Mouse (Mus musculus) forebrain, postnatal 0 days (tissue): Measurements from ENCODE around the gene Micu1. TPM values are rescaled to one million over a fixed set of nuclear protein-coding genes. Genes with fewer than 3 reads are reported as not detected.

ENCODE experiments used
- ATAC-seq: fragments of 200-750 bp; cut with Nextera tagmentation; 2 replicates; pipeline ENCODE4 v1.8.0; 2017; ENCODE audit warnings: mild to moderate bottlenecking, moderate library complexity
- DNase-seq: peaks from one replicate; pipeline ENCODE4 v3.0.0-alpha.2; 2015
- H3K27ac ChIP-seq: fragments of 300-500 bp; sonication (generic); 2 replicates; pipeline ENCODE4 v1.5.1; 2014; ENCODE audit warnings: low read depth, mild to moderate bottlenecking, antibody characterized with exemption, low read length, moderate library complexity, mixed read lengths
- H3K27me3 ChIP-seq: fragments of 300-500 bp; sonication (generic); 2 replicates; pipeline ENCODE4 v1.6.1; 2014; ENCODE audit warnings: mild to moderate bottlenecking, low read length, mixed read lengths; ENCODE audit not compliant: insufficient read depth
- H3K36me3 ChIP-seq: fragments of 300-500 bp; sonication (generic); 2 replicates; pipeline ENCODE4 v1.6.1; 2014; ENCODE audit warnings: mild to moderate bottlenecking, moderate library complexity; ENCODE audit not compliant: insufficient read depth
- H3K4me1 ChIP-seq: fragments of 300-500 bp; sonication (generic); 2 replicates; pipeline ENCODE4 v1.6.1; 2014; ENCODE audit warnings: antibody characterized with exemption; ENCODE audit not compliant: insufficient read depth
- H3K4me2 ChIP-seq: fragments of 300-500 bp; sonication (generic); 2 replicates; pipeline ENCODE4 v1.6.1; 2014; ENCODE audit warnings: low read depth, mild to moderate bottlenecking, moderate library complexity
- H3K4me3 ChIP-seq: fragments of 300-500 bp; sonication (generic); 2 replicates; pipeline ENCODE4 v1.5.1; 2014; ENCODE audit warnings: low read depth, low read length, mixed read lengths
- H3K9ac ChIP-seq: fragments of 300-500 bp; sonication (generic); 2 replicates; pipeline ENCODE4 v1.6.1; 2014; ENCODE audit warnings: mild to moderate bottlenecking
- H3K9me3 ChIP-seq: fragments of 300-500 bp; sonication (generic); 2 replicates; pipeline ENCODE4 v1.6.1; 2016; ENCODE audit warnings: low read length
- CTCF ChIP-seq: sonication (generic); IDR thresholded peaks from 2 replicates; pipeline ENCODE4 v1.5.1; 2016; ENCODE audit warnings: antibody characterized with exemption, control low read depth, low read depth
- WGBS: fragments of 180-500 bp; shearing (Covaris S2); extraction: QIAGEN DNeasy Blood & Tissue Kit; methylation state at CpG from one replicate; pipeline ENCODE4 v1.1.7; 2014; 5-methylcytosine and 5-hydroxymethylcytosine counted together
- polyA plus RNA-seq: library from polyadenylated mRNA; unstranded; fragments of >200 nt; fragmentation: Nextera tagmentation; extraction: Ambion mirVana; gene quantifications from 2 replicates; pipeline ENCODE4 v1.2.1, GENCODE M21; 2015
- total RNA-seq: library from RNA; depleted of rRNA; stranded (reverse); fragments of >200 nt; gene quantifications from 2 replicates; pipeline ENCODE4 v1.2.3, GENCODE M21; 2014

Gene Micu1
- total and polyA plus RNA-seq, 2 experiments from 2014 or later, result 69.6 to 72.0 TPM

- 82% methylated on average over 3 of the region's 3 CpGs for WGBS
- peaks cover 9% of the 10 kb centered on the region; the same call in 1 of the 2 replicates for H3K4me1 ChIP-seq
- ATAC-seq (no peak), DNase-seq (no peak)
- H3K36me3 ChIP-seq, result 0 out of 2 replicates have a peak, but pooled peaks cover under 1% of the 10 kb centered on the region
- no peak overlapping the region for H3K27ac ChIP-seq
- peak overlapping the region; percentile 2; the same call in 1 of the 2 replicates for H3K9ac ChIP-seq
- no peak for TF ChIP-seq CTCF
- no peaks in the 10 kb centered on the region for H3K27me3 ChIP-seq
- no peak overlapping the region for H3K4me2 ChIP-seq
- no peaks in the 10 kb centered on the region for H3K9me3 ChIP-seq
- no peak overlapping the region for H3K4me3 ChIP-seq
Observed at GRCm38 (mm10) chr10:59774141-59774534, 71.9 kb downstream of the Micu1 start.

GRCm38 (mm10) chr10:59777246-59777645 is 75.0 kb downstream of the Micu1 start:
- Histone ChIP-seq H3K36me3 (no peaks in the 10 kb centered on the region), H3K9me3 (no peaks in the 10 kb centered on the region), H3K4me1 (peaks cover 9% of the 10 kb centered on the region; the same call in 1 of the 2 replicates), H3K27ac (no peak overlapping the region), H3K27me3 (no peaks in the 10 kb centered on the region), H3K4me3 (no peak overlapping the region), H3K9ac (no peak overlapping the region), H3K4me2 (no peak overlapping the region)
- ATAC-seq (no peak), DNase-seq (no peak)
- 75% methylated on average over 3 of the region's 3 CpGs for WGBS
- TF ChIP-seq CTCF, result no peak

- H3K4me3 ChIP-seq, result no peak overlapping the region
- H3K4me1 ChIP-seq, result 0 out of 2 replicates have a peak, but pooled peaks cover 3% of the 10 kb centered on the region
- H3K27ac ChIP-seq, result no peak overlapping the region
- H3K9me3 ChIP-seq, result no peaks in the 10 kb centered on the region
- ATAC-seq, result no peak
- no peak for DNase-seq
- 64% methylated on average over 4 of the region's 4 CpGs for WGBS
- no peak overlapping the region for H3K9ac ChIP-seq
- H3K36me3 ChIP-seq, result no peaks in the 10 kb centered on the region
- TF ChIP-seq CTCF, result no peak
- no peak overlapping the region for H3K4me2 ChIP-seq
- H3K27me3 ChIP-seq, result no peaks in the 10 kb centered on the region
Observed at GRCm38 (mm10) chr10:59778137-59778710, 75.9 kb downstream of the Micu1 start.

GRCm38 (mm10) chr10:59780698-59781097 is 78.4 kb downstream of the Micu1 start:
- DNase-seq, result no peak
- no peak for TF ChIP-seq CTCF
- no peaks in the 10 kb centered on the region for H3K36me3 ChIP-seq
- no peak overlapping the region for H3K4me3 ChIP-seq
- no peak overlapping the region for H3K9ac ChIP-seq
- H3K27me3 ChIP-seq, result no peaks in the 10 kb centered on the region
- H3K4me2 ChIP-seq, result no peak overlapping the region
- H3K27ac ChIP-seq, result no peak overlapping the region
- no peaks in the 10 kb centered on the region for H3K9me3 ChIP-seq
- WGBS, result 13% methylated on average over 3 of the region's 3 CpGs
- H3K4me1 ChIP-seq, result no peaks in the 10 kb centered on the region
- ATAC-seq, result no peak

GRCm38 (mm10) chr10:59781205-59781931 is 79.1 kb downstream of the Micu1 start:
- ATAC-seq (peak; percentile 85), DNase-seq (no peak)
- H3K4me3 ChIP-seq, result no peak overlapping the region
- H3K9me3 ChIP-seq, result no peaks in the 10 kb centered on the region
- H3K27ac ChIP-seq, result no peak overlapping the region
- no peak overlapping the region for H3K9ac ChIP-seq
- WGBS, result 58% methylated on average over 7 of the region's 7 CpGs
- H3K36me3 ChIP-seq, result no peaks in the 10 kb centered on the region
- no peaks in the 10 kb centered on the region for H3K4me1 ChIP-seq
- TF ChIP-seq CTCF, result peak; percentile 54
- no peaks in the 10 kb centered on the region for H3K27me3 ChIP-seq
- no peak overlapping the region for H3K4me2 ChIP-seq

- Histone ChIP-seq H3K9ac (no peak overlapping the region), H3K27me3 (no peaks in the 10 kb centered on the region), H3K4me3 (no peak overlapping the region), H3K36me3 (0 out of 2 replicates have a peak, but pooled peaks cover 7% of the 10 kb centered on the region), H3K4me1 (no peaks in the 10 kb centered on the region; the same call in 1 of the 2 replicates), H3K4me2 (no peak overlapping the region), H3K27ac (no peak overlapping the region), H3K9me3 (no peaks in the 10 kb centered on the region)
- no peak for DNase-seq
- 75% methylated on average over 18 of the region's 18 CpGs for WGBS
- no peak for TF ChIP-seq CTCF
- ATAC-seq, result no peak
Observed at GRCm38 (mm10) chr10:59784731-59785685, 82.7 kb downstream of the Micu1 start.
